Mouse (Mus musculus): Measurements from ENCODE around the gene Ralgds. TPM values are rescaled to one million over a fixed set of nuclear protein-coding genes. Genes with fewer than 3 reads are reported as not detected.
"Not testable (repeated sequence)": the region's sequence is repeated elsewhere in the genome, so short reads cannot be mapped to it uniquely, and the experiment has no call there.

Ralgds gene
- polyA plus RNA-seq, 1 experiment from 2014 or later = 23.2 TPM

- Histone ChIP-seq H3K4me1 (peaks cover 5% of the 10 kb centered on the region; the same call in 1 of the 2 replicates), H3K27me3 (ENCODE audit: poor library complexity, severe bottlenecking) (no peaks in the 10 kb centered on the region), H3K4me3 (no peak overlapping the region), H3K36me3 (replicated peaks) (no peaks in the 10 kb centered on the region), H3K9me3 (no peaks in the 10 kb centered on the region), H3K27ac (no peak overlapping the region)
- DNase-seq (ENCODE audit: extremely low spot score, low spot score) = no peak
- whole genome bisulfite sequencing = 79% methylated on average over 2 of the region's 2 CpGs
These were observed 29.1 kb upstream of the Ralgds start for GRCm38 (mm10) chr2:28483861-28484260.

- Histone ChIP-seq H3K27ac (no peak overlapping the region), H3K27me3 (ENCODE audit: poor library complexity, severe bottlenecking) (no peaks in the 10 kb centered on the region), H3K4me1 (no peaks in the 10 kb centered on the region), H3K9me3 (0 out of 2 replicates have a peak, but pooled peaks cover 3% of the 10 kb centered on the region), H3K36me3 (replicated peaks) (no peaks in the 10 kb centered on the region), H3K4me3 (no peak overlapping the region)
- 89% methylated on average over 2 of the region's 2 CpGs for WGBS
- no peak for DNase-seq (ENCODE audit: extremely low spot score, low spot score)
These were observed 18.4 kb upstream of the Ralgds start for GRCm38 (mm10) chr2:28494521-28494920.

- WGBS = 89% methylated on average over 14 of the region's 14 CpGs
- no peaks in the 10 kb centered on the region for H3K4me1 ChIP-seq
- 0 out of 2 replicates have a peak, but pooled peaks cover 3% of the 10 kb centered on the region for H3K9me3 ChIP-seq
- no peak overlapping the region for H3K4me3 ChIP-seq
- no peaks in the 10 kb centered on the region for H3K27me3 ChIP-seq (ENCODE audit: poor library complexity, severe bottlenecking)
- H3K27ac ChIP-seq = no peak overlapping the region
- no peaks in the 10 kb centered on the region for H3K36me3 ChIP-seq (replicated peaks)
- DNase-seq (ENCODE audit: extremely low spot score, low spot score) = no peak
These were observed 17.6 kb upstream of the Ralgds start for GRCm38 (mm10) chr2:28495207-28495756.

GRCm38 (mm10) chr2:28495801-28496595, 16.9 kb upstream of the Ralgds start:
- no peak for DNase-seq (ENCODE audit: extremely low spot score, low spot score)
- no peak overlapping the region for H3K27ac ChIP-seq
- no peaks in the 10 kb centered on the region for H3K27me3 ChIP-seq (ENCODE audit: poor library complexity, severe bottlenecking)
- H3K4me3 ChIP-seq = no peak overlapping the region
- no peaks in the 10 kb centered on the region for H3K4me1 ChIP-seq
- 91% methylated on average over 16 of the region's 16 CpGs for WGBS
- H3K9me3 ChIP-seq = 0 out of 2 replicates have a peak, but pooled peaks cover 3% of the 10 kb centered on the region
- H3K36me3 ChIP-seq (replicated peaks) = no peaks in the 10 kb centered on the region

GRCm38 (mm10) chr2:28496671-28497070, 16.3 kb upstream of the Ralgds start, which contains the start of gene Gbgt1:
Gbgt1 (plus strand) TSS chr2:28496891.
- no peaks in the 10 kb centered on the region for H3K4me1 ChIP-seq
- 0 out of 2 replicates have a peak, but pooled peaks cover 3% of the 10 kb centered on the region for H3K9me3 ChIP-seq
- no peak within 1 kb of the TSS for H3K27ac ChIP-seq
- H3K4me3 ChIP-seq = no peak within 1 kb of the TSS
- no peak for DNase-seq (ENCODE audit: extremely low spot score, low spot score)
- H3K36me3 ChIP-seq (replicated peaks) = no peaks in the 10 kb centered on the region
- no peaks in the 10 kb centered on the region for H3K27me3 ChIP-seq (ENCODE audit: poor library complexity, severe bottlenecking)
- 83% methylated on average over 5 of the region's 5 CpGs for WGBS

GRCm38 (mm10) chr2:28497561-28497960, 15.4 kb upstream of the Ralgds start:
- Histone ChIP-seq H3K4me3 (no peak overlapping the region), H3K27me3 (ENCODE audit: poor library complexity, severe bottlenecking) (no peaks in the 10 kb centered on the region), H3K27ac (no peak overlapping the region), H3K4me1 (no peaks in the 10 kb centered on the region), H3K9me3 (0 out of 2 replicates have a peak, but pooled peaks cover 3% of the 10 kb centered on the region), H3K36me3 (replicated peaks) (no peaks in the 10 kb centered on the region)
- WGBS = 83% methylated on average over 5 of the region's 5 CpGs
- DNase-seq (ENCODE audit: extremely low spot score, low spot score) = no peak

GRCm38 (mm10) chr2:28498431-28498830, 14.5 kb upstream of the Ralgds start:
- 88% methylated on average over 4 of the region's 4 CpGs for WGBS
- Histone ChIP-seq H3K27me3 (ENCODE audit: poor library complexity, severe bottlenecking) (no peaks in the 10 kb centered on the region), H3K36me3 (replicated peaks) (no peaks in the 10 kb centered on the region), H3K9me3 (0 out of 2 replicates have a peak, but pooled peaks cover 3% of the 10 kb centered on the region), H3K27ac (no peak overlapping the region), H3K4me1 (no peaks in the 10 kb centered on the region), H3K4me3 (no peak overlapping the region)
- DNase-seq (ENCODE audit: extremely low spot score, low spot score) = no peak

- Histone ChIP-seq H3K27me3 (ENCODE audit: poor library complexity, severe bottlenecking) (no peaks in the 10 kb centered on the region), H3K4me3 (no peak overlapping the region), H3K9me3 (no peaks in the 10 kb centered on the region), H3K4me1 (no peaks in the 10 kb centered on the region), H3K27ac (no peak overlapping the region), H3K36me3 (replicated peaks) (no peaks in the 10 kb centered on the region)
- WGBS = 89% methylated on average over 10 of the region's 10 CpGs
- DNase-seq (ENCODE audit: extremely low spot score, low spot score) = no peak
These were observed 9.9 kb upstream of the Ralgds start for GRCm38 (mm10) chr2:28502987-28503386.

- Histone ChIP-seq H3K4me1 (no peaks in the 10 kb centered on the region), H3K27ac (no peak overlapping the region), H3K27me3 (ENCODE audit: poor library complexity, severe bottlenecking) (no peaks in the 10 kb centered on the region), H3K9me3 (no peaks in the 10 kb centered on the region), H3K4me3 (no peak overlapping the region), H3K36me3 (replicated peaks) (no peaks in the 10 kb centered on the region)
- WGBS = 93% methylated on average over 13 of the region's 13 CpGs
- DNase-seq (ENCODE audit: extremely low spot score, low spot score) = no peak
These were observed 8.2 kb upstream of the Ralgds start for GRCm38 (mm10) chr2:28504676-28505075.

GRCm38 (mm10) chr2:28505795-28506194, 7.1 kb upstream of the Ralgds start, which contains the start of gene Gm10134:
Gm10134 (plus strand) TSS chr2:28506095.
- Histone ChIP-seq H3K27ac (no peak within 1 kb of the TSS), H3K4me1 (no peaks in the 10 kb centered on the region), H3K27me3 (ENCODE audit: poor library complexity, severe bottlenecking) (peaks cover 2% of the 10 kb centered on the region), H3K4me3 (no peak within 1 kb of the TSS), H3K36me3 (replicated peaks) (no peaks in the 10 kb centered on the region), H3K9me3 (no peaks in the 10 kb centered on the region)
- no peak for DNase-seq (ENCODE audit: extremely low spot score, low spot score)
- WGBS = 80% methylated on average over 3 of the region's 3 CpGs

GRCm38 (mm10) chr2:28506291-28506690, 6.6 kb upstream of the Ralgds start:
- peaks cover 7% of the 10 kb centered on the region for H3K27me3 ChIP-seq (ENCODE audit: poor library complexity, severe bottlenecking)
- H3K4me3 ChIP-seq = no peak overlapping the region
- H3K9me3 ChIP-seq = no peaks in the 10 kb centered on the region
- no peak for DNase-seq (ENCODE audit: extremely low spot score, low spot score)
- WGBS = 84% methylated on average over 6 of the region's 6 CpGs
- no peaks in the 10 kb centered on the region for H3K4me1 ChIP-seq
- H3K36me3 ChIP-seq (replicated peaks) = no peaks in the 10 kb centered on the region
- H3K27ac ChIP-seq = no peak overlapping the region

GRCm38 (mm10) chr2:28511600-28511999, 1.3 kb upstream of the Ralgds start:
- WGBS = 49% methylated on average over 5 of the region's 5 CpGs
- H3K27me3 ChIP-seq (ENCODE audit: poor library complexity, severe bottlenecking) = peaks cover 23% of the 10 kb centered on the region
- H3K4me1 ChIP-seq = peaks cover 33% of the 10 kb centered on the region
- H3K9me3 ChIP-seq; H3K36me3 ChIP-seq (replicated peaks); H3K4me3 ChIP-seq; H3K27ac ChIP-seq; DNase-seq (ENCODE audit: extremely low spot score, low spot score): not testable (repeated sequence)
